Mouse (Mus musculus) layer of hippocampus, adult 2 months (tissue): ENCODE measurements around the gene Telo2. TPM values are rescaled to one million over a fixed set of nuclear protein-coding genes. Genes with fewer than 3 reads are reported as not detected.

ENCODE experiments used
- DNase-seq, 2 experiments: peaks; one replicate each; pipeline ENCODE4 v3.0.0; 2022; ENCODE audit warnings: low spot score in 2 of 2
- H3K27ac ChIP-seq: fragments of 200-600 bp; 2 replicates; pipeline ENCODE4 v1.8.1; 2022
- H3K4me3 ChIP-seq: fragments of 200-600 bp; 2 replicates; pipeline ENCODE4 v1.8.1; 2022; ENCODE audit warnings: mild to moderate bottlenecking
- CTCF ChIP-seq: fragments of 200-600 bp; conservative IDR thresholded peaks from 2 replicates; pipeline ENCODE4 v1.8.1; 2022; ENCODE audit warnings: antibody characterized with exemption, mild to moderate bottlenecking, moderate library complexity
- total RNA-seq, 2 experiments: library from RNA; stranded (reverse); gene quantifications; 2 replicates each; pipeline ENCODE4 v1.2.3; 2021

Telo2 gene
- total RNA-seq, 2 experiments from 2014 or later, result 36.9 to 42.8 TPM

GRCm38 (mm10) chr17:25084835-25085385 lies 30.9 kb downstream of the Telo2 start:
- no peak for TF ChIP-seq CTCF
- Histone ChIP-seq H3K27ac (no peak overlapping the region), H3K4me3 (no peak overlapping the region)
- DNase-seq, result no peak

GRCm38 (mm10) chr17:25083444-25083931 lies 32.3 kb downstream of the Telo2 start, which contains the start of gene Tmem204:
Gene Tmem204 (minus strand): TSS chr17:25083591.
- Histone ChIP-seq H3K4me3 (no peak within 1 kb of the TSS), H3K27ac (peak within 1 kb of the TSS; percentile 49)
- DNase-seq, result no peak
- TF ChIP-seq CTCF, result peak; percentile 56

DNA sequence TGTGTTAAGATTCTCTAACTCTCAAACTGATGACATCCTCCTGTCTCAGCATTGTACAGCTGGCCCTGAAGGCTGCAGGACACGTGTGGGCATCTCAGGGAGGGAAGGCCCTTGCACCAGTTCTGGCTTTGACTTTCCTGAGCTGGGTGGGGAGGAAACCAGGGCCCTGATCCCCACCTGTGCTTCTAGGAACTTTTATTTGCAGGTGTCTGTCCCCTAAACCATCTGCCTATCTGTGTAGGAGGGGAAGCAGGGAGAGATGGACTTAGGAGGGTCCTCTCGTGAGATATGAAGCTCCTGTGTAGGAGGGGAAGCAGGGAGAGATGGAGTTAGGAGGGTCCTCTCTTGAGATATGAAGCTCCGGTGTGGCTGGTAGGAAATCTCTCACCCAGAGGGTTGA lies 32.9 kb downstream of the Telo2 start:
- H3K4me3 ChIP-seq, result no peak overlapping the region
- H3K27ac ChIP-seq, result no peak overlapping the region; the same call in 1 of the 2 replicates
- no peak for DNase-seq
- no peak for TF ChIP-seq CTCF

DNA sequence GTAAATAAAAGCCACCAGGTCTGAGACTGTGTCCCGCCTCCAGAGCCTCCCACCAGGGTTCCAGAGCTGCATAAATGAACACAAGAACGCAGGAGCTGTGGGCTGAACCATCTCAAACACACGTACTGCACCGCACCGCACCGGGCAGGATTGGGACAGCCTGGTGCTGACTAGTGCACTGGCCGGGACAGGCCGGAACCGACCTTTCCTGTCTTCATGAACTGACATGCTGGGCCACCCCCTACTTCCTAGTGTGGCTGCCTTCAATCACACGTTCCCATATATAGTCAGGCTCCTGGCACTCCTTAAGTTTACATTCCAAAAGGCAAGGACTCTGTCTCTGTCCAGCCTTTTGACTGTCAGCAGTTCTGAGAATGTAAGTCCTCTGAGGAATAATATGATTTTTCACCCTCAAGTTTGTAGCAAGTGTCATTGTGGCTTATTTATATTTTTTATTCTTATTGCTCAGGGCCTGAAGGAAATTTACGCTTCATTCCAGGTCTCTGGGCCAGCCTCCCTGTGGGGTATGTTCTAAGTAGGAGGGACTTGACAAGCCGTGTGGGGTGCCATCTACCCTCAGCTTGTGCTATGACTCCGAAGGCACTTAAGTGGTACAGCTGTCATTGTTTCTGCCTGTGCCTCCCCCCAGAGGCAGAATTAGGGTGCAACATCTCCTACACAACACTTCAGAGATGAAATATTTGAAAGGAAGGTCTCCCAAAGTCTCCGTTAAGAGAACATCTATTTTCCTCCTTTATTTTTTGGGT lies 33.5 kb downstream of the Telo2 start:
- peak; percentile 21 to 27 for DNase-seq
- no peak overlapping the region for H3K4me3 ChIP-seq
- peak; percentile 74 for TF ChIP-seq CTCF
- peak overlapping the region; percentile 77; the same call in 1 of the 2 replicates for H3K27ac ChIP-seq

- no peak for DNase-seq
- H3K4me3 ChIP-seq, result peak overlapping the region; percentile 50
- peak overlapping the region; percentile 77 for H3K27ac ChIP-seq
Observed at GRCm38 (mm10) chr17:25080960-25081381, 34.8 kb downstream of the Telo2 start.

DNA sequence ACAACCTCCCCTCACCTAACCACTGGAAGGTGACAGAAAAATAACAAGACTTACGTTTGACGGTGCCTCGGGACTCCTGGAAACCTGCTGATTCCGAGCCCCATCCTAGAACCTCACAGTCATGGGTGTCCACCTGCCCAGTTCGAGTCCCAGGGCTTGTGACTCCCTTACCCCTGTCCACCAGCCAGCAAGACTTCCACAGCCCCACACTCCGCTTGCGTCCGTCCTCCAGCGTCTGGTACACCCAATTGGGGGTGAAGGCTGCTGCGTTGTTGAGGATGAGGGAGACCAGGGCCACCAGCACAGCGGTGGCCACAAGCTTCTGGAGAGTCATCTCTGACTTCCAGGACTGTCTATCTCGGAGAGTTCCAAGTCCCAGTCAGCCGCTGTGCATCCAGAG lies 35.6 kb downstream of the Telo2 start:
- Histone ChIP-seq H3K27ac (peak overlapping the region; percentile 77), H3K4me3 (peak overlapping the region; percentile 50)
- TF ChIP-seq CTCF, result no peak
- no peak for DNase-seq

More at GRCm38 (mm10) chr17:25080960-25081381, 34.8 kb downstream of the Telo2 start:
- no peak for TF ChIP-seq CTCF

GRCm38 (mm10) chr17:25077771-25078372 lies 37.9 kb downstream of the Telo2 start:
- Histone ChIP-seq H3K27ac (peak overlapping the region; percentile 77), H3K4me3 (peak overlapping the region; percentile 50)
- TF ChIP-seq CTCF, result no peak
- DNase-seq, result peak; percentile 56 to 66

- peak overlapping the region; percentile 77; the same call in 1 of the 2 replicates for H3K27ac ChIP-seq
- no peak overlapping the region; the same call in 1 of the 2 replicates for H3K4me3 ChIP-seq
- no peak for TF ChIP-seq CTCF
- no peak for DNase-seq
Observed at GRCm38 (mm10) chr17:25076906-25077305, 38.9 kb downstream of the Telo2 start.

GRCm38 (mm10) chr17:25068690-25069089 lies 47.1 kb downstream of the Telo2 start:
- no peak for TF ChIP-seq CTCF
- no peak for DNase-seq
- Histone ChIP-seq H3K27ac (peak overlapping the region; percentile 78; the same call in 1 of the 2 replicates), H3K4me3 (no peak overlapping the region)

DNA sequence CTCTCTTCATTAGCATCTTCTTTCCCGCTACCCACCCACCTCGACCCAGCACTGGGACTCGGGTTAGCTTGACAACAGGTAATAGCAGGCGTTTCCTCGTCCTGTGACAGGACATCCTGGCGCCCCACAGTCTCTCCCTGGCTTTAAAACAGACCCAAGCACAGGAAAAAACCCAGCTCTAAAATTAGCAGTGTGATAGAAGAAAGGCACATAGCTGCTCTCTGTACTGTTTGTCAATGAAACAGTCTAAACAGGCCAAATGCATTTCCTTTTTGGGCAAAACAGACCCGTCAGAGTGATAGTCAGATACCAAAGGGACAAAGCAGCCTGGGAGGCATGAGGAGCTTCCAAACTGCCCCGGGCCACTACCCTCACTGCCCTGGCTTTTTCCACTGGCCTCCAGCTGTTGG lies 48.3 kb downstream of the Telo2 start:
- no peak for DNase-seq
- Histone ChIP-seq H3K4me3 (no peak overlapping the region), H3K27ac (peak overlapping the region; percentile 78)
- no peak for TF ChIP-seq CTCF

- DNase-seq, result no peak
- Histone ChIP-seq H3K27ac (peak overlapping the region; percentile 78), H3K4me3 (no peak overlapping the region)
- TF ChIP-seq CTCF, result no peak
Observed at GRCm38 (mm10) chr17:25066595-25066994, 49.2 kb downstream of the Telo2 start.

- no peak for TF ChIP-seq CTCF
- Histone ChIP-seq H3K4me3 (no peak overlapping the region), H3K27ac (0 out of 2 replicates have a peak overlapping the region, but pooled peaks have one; percentile 28)
- DNase-seq, result no peak
Observed at GRCm38 (mm10) chr17:25065189-25065588, 50.6 kb downstream of the Telo2 start.

GRCm38 (mm10) chr17:25064351-25064750 lies 51.4 kb downstream of the Telo2 start:
- TF ChIP-seq CTCF, result no peak
- no peak overlapping the region for H3K4me3 ChIP-seq
- peak overlapping the region; percentile 51 for H3K27ac ChIP-seq
- DNase-seq, result no peak
